Mouse (Mus musculus) heart, postnatal 0 days (tissue): Measurements from ENCODE around the gene Cdc42bpb.

Experiments
- CTCF ChIP-seq: IDR thresholded peaks from 2 replicates; pipeline ENCODE4 v1.5.1; 2016; ENCODE audit warnings: antibody characterized with exemption, control low read depth, low read depth
- EP300 ChIP-seq: IDR thresholded peaks from 2 replicates; pipeline ENCODE4 v1.6.1; 2016; ENCODE audit warnings: antibody characterized with exemption, low read depth

GRCm38 (mm10) chr12:111360671-111361070 is 16.8 kb downstream of the Cdc42bpb start:
- TF ChIP-seq CTCF (no peak), EP300 (no peak)
